ENCODE assay signal across 14 mouse cellular contexts in genomic region chr12:17463706-17464105, GRCm38 (mm10).
"Had no signal": no experiment of that assay in that cellular context is flagged by ENCODE, and none has a peak within 500 bp of the region (broad histone marks: within the 10 kb centered on the region; RNA-seq: fewer than 3 reads in every experiment).

No protein-coding gene starts in this region.

- H3K4me3 ChIP-seq: layer of hippocampus, adult 2 months; limb, embryonic 10.5 days; liver, embryonic 15.5 days; midbrain, embryonic 10.5 days; myocyte; neural tube, embryonic 15.5 days had no signal

- H3K27ac ChIP-seq: layer of hippocampus, adult 2 months; limb, embryonic 10.5 days; liver, embryonic 15.5 days; midbrain, embryonic 10.5 days; neural tube, embryonic 15.5 days had no signal

- DNase-seq: kidney, postnatal 10 days; kidney, postnatal 4 days; lung, adult 2 months; lung, postnatal 36 days; midbrain, embryonic 14.5 days; right cerebral cortex, postnatal 4 days; spleen, adult 18-20 months; thymus, postnatal 4 days had no signal

- H3K4me1 ChIP-seq: limb, embryonic 10.5 days; liver, embryonic 15.5 days; midbrain, embryonic 10.5 days; neural tube, embryonic 15.5 days had no signal

- H3K9ac ChIP-seq: liver, embryonic 15.5 days; neural tube, embryonic 15.5 days had no signal

- H3K9me3 ChIP-seq: limb, embryonic 10.5 days; liver, embryonic 15.5 days; neural tube, embryonic 15.5 days had no signal

- H3K27me3 ChIP-seq: liver, embryonic 15.5 days; neural tube, embryonic 15.5 days had no signal

- H3K36me3 ChIP-seq: limb, embryonic 10.5 days; liver, embryonic 15.5 days; midbrain, embryonic 10.5 days; neural tube, embryonic 15.5 days had no signal
